Mouse (Mus musculus) liver, embryonic 14 days (tissue): Measurements from ENCODE around the gene 0610030E20Rik. TPM values are rescaled to one million over a fixed set of nuclear protein-coding genes. Genes with fewer than 3 reads are reported as not detected.

ENCODE experiments used
- polyA plus RNA-seq: library from polyadenylated mRNA; depleted of rRNA; stranded (reverse); fragments of >200 nt; gene quantifications from 2 replicates; pipeline ENCODE4 v1.2.3, GENCODE M21; 2012; rRNA removed

The 0610030E20Rik gene
- 9.8 and 11.2 TPM in 2 replicates for polyA plus RNA-seq

GRCm38 (mm10) chr6:72347166-72347941, at the start of gene 0610030E20Rik:
Gene 0610030E20Rik (plus strand): TSS chr6:72347317.

GRCm38 (mm10) chr6:72345074-72345567, 2.0 kb upstream of the 0610030E20Rik start, which contains the start of gene Usp39:
Gene Usp39 (minus strand): TSS chr6:72345184.

GRCm38 (mm10) chr6:72355066-72355911, 8.2 kb downstream of the 0610030E20Rik start, which contains the start of gene Tmem150a:
Gene Tmem150a (plus strand): TSS chr6:72355447.

GRCm38 (mm10) chr6:72366844-72367443, 19.8 kb downstream of the 0610030E20Rik start, which contains the start of gene Rnf181:
Gene Rnf181 (minus strand): TSS chr6:72366956.

GRCm38 (mm10) chr6:72380131-72380770, 33.1 kb downstream of the 0610030E20Rik start, which contains the start of gene Vamp5:
Gene Vamp5 (minus strand): TSS chr6:72380468.

GRCm38 (mm10) chr6:72389941-72390771, 43.0 kb downstream of the 0610030E20Rik start, which contains the start of gene Vamp8:
Gene Vamp8 (minus strand): TSS chr6:72390703.

Other genes with a start within 250 kb of the 0610030E20Rik start
- 101 and 119 TPM in 2 replicates for gene St3gal5, start 249.7 kb upstream of the 0610030E20Rik start, polyA plus RNA-seq
- 0.35 and 0.42 TPM in 2 replicates for gene Atoh8, start 111.7 kb upstream of the 0610030E20Rik start, polyA plus RNA-seq
- gene Sftpb, start 42.7 kb upstream of the 0610030E20Rik start, polyA plus RNA-seq: not detected in 2 replicates
- 30.2 and 36.7 TPM in 2 replicates for gene Usp39, start 2.1 kb upstream of the 0610030E20Rik start, polyA plus RNA-seq
- gene Tmem150a, start 8.1 kb downstream of the 0610030E20Rik start, polyA plus RNA-seq: 31.2 and 38.7 TPM in 2 replicates
- gene Rnf181, start 19.6 kb downstream of the 0610030E20Rik start, polyA plus RNA-seq: 36.8 and 45.8 TPM in 2 replicates
- gene Vamp5, start 33.2 kb downstream of the 0610030E20Rik start, polyA plus RNA-seq: 74.5 and 75.0 TPM in 2 replicates
- 201 and 203 TPM in 2 replicates for gene Vamp8, start 43.4 kb downstream of the 0610030E20Rik start, polyA plus RNA-seq
- gene Ggcx, start 67.0 kb downstream of the 0610030E20Rik start, polyA plus RNA-seq: 10.5 and 13.9 TPM in 2 replicates
- gene Mat2a, start 92.2 kb downstream of the 0610030E20Rik start, polyA plus RNA-seq: 105 and 115 TPM in 2 replicates
- not detected in 2 replicates for gene Sh2d6, start 174.4 kb downstream of the 0610030E20Rik start, polyA plus RNA-seq
- 5.7 and 7.2 TPM in 2 replicates for gene Capg, start 197.1 kb downstream of the 0610030E20Rik start, polyA plus RNA-seq